Mouse (Mus musculus) small intestine, adult 2 months (tissue): ENCODE measurements at regions not wholly inside any gene's neighbourhood (a gene's known extent, or its start where the extent isn't known, plus 50 kb on each side); places are given as distances from the start of the nearest gene placed in this dataset.
A peak's percentile ranks its signal among the peaks of the same experiment; 100 is the strongest.

ENCODE experiments used
- H3K27ac ChIP-seq: fragments of 200-500 bp; 2 replicates; pipeline ENCODE4 v1.5.1; 2012; ENCODE audit warnings: low read depth, low read length, control low read depth, inconsistent platforms; ENCODE audit not compliant: insufficient read depth
- H3K27me3 ChIP-seq: fragments of 200-500 bp; 2 replicates; pipeline ENCODE4 v1.6.1; 2012; ENCODE audit warnings: mild to moderate bottlenecking, moderate library complexity, low read length, inconsistent platforms; ENCODE audit not compliant: control insufficient read depth, insufficient read depth
- H3K36me3 ChIP-seq: fragments of 200-500 bp; 2 replicates; pipeline ENCODE4 v1.6.1; 2012; ENCODE audit warnings: mild to moderate bottlenecking, low read length, control low read depth, inconsistent platforms; ENCODE audit not compliant: control insufficient read depth, insufficient read depth
- H3K4me1 ChIP-seq: fragments of 200-500 bp; 2 replicates; pipeline ENCODE4 v1.6.1; 2012; ENCODE audit warnings: low read length, inconsistent platforms, mixed read lengths; ENCODE audit not compliant: control insufficient read depth, insufficient read depth, insufficient read length
- H3K4me3 ChIP-seq: fragments of 200-500 bp; 2 replicates; pipeline ENCODE4 v1.5.1; 2012; ENCODE audit warnings: low read depth, mild to moderate bottlenecking, control low read depth, inconsistent platforms, low read length, moderate library complexity
- CTCF ChIP-seq: fragments of 200-500 bp; IDR thresholded peaks from 2 replicates; pipeline ENCODE4 v1.5.1; 2012; ENCODE audit warnings: low read depth, mild to moderate bottlenecking, control low read depth, inconsistent platforms, low read length, moderate library complexity, mixed read lengths; ENCODE audit not compliant: insufficient replicate concordance, insufficient read length; ENCODE audit errors: extremely low read depth
- POLR2A ChIP-seq: fragments of 200-500 bp; IDR thresholded peaks from 2 replicates; pipeline ENCODE4 v1.6.1; 2012; ENCODE audit warnings: low read depth, mild to moderate bottlenecking, control low read depth, inconsistent platforms, low read length, moderate library complexity
- WGBS: fragments of 180-500 bp; shearing (Covaris S2); methylation state at CpG from one replicate; pipeline ENCODE4 v1.1.7; 2018; 5-methylcytosine and 5-hydroxymethylcytosine counted together

DNA sequence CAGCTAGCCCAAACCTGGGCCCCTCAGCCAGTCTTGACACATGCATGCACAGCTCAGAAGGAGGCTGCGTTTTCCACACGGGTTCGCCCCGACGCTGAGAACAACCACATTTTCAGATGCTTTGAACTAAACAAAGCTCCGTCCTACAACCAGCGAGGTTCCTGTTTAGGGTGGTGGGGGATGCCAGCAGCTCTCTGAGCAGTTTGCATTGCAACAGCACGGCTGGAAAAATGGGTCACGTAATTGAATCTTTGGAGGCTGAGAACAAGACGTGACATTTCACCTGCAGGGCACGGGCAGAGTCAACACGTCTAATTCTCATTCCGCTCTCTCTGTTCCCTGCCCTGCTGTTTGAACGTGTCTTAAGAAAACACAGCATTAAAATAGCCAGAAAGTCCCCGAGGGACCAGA is 119.2 kb downstream of the Syk start:
- no peaks in the 10 kb centered on the region for H3K27me3 ChIP-seq
- no peak overlapping the region for H3K4me3 ChIP-seq
- no peak overlapping the region for H3K27ac ChIP-seq
- TF ChIP-seq CTCF (no peak), POLR2A (no peak)
- WGBS = 39% methylated on average over 15 of the region's 15 CpGs
- no peaks in the 10 kb centered on the region for H3K4me1 ChIP-seq
- H3K36me3 ChIP-seq = no peaks in the 10 kb centered on the region

DNA sequence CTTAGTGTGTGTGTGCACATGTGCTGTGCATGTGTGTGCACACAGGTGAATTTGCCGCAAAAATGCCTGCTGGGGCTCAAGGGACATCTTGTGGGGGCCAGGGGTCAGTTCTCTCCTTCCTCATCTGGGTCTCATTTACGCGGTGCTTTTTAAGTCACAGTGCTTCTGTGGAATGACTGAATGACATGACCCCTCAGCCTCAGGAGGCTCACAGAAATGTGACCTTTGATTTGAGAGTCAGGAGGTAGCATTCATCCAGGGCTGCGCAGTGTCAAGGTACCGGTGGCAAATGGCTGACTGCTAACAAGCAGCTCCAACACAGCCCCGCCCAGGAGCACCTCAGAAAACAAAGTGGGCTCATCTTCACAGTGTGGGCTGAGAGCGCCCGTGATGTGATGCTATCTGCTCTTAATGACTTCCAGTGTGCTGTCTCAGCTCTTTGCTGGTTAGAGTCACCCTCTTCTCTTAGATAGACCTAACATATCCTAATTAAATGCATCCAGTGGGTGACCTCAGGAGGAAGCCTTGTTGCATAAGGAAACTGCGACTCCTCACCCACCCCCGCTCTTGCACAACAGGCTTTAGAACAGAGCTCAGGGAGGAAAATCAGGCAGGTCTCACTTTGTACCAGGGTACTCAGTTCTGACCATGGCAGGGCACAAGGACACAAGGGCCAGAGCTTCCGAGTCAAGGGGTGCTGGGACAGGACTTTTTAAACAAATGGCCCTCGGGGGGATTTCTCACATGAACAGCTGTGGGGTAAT is 120.6 kb downstream of the Syk start:
- Histone ChIP-seq H3K27ac (no peak overlapping the region), H3K36me3 (no peaks in the 10 kb centered on the region), H3K27me3 (no peaks in the 10 kb centered on the region), H3K4me1 (no peaks in the 10 kb centered on the region), H3K4me3 (no peak overlapping the region)
- no peak for TF ChIP-seq POLR2A
- TF ChIP-seq CTCF = no peak
- 69% methylated on average over 12 of the region's 12 CpGs for WGBS

DNA sequence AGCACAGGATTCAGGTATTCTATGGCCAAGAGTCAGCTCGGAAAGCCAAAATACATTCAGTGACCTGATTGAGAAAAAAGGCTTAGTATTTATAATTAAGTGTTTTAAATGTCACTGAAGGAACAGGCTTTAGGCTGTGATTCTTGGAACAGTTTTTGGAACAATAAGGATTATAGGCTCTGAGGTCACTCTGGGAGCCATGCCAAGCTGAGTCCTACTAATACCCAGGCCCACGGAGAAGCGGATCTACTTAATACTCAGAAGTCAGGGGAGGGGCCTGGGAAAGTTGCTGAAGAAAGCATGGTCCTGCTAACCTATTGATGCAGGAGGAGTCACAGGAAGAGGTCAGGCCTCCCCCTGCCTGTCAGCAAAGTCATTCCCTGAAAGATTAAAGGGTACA is 121.7 kb downstream of the Syk start:
- H3K27ac ChIP-seq = no peak overlapping the region
- H3K4me3 ChIP-seq = no peak overlapping the region
- TF ChIP-seq CTCF = no peak
- TF ChIP-seq POLR2A = no peak
- 66% methylated on average over 3 of the region's 3 CpGs for WGBS
- H3K27me3 ChIP-seq = no peaks in the 10 kb centered on the region
- H3K4me1 ChIP-seq = no peaks in the 10 kb centered on the region
- H3K36me3 ChIP-seq = no peaks in the 10 kb centered on the region

DNA sequence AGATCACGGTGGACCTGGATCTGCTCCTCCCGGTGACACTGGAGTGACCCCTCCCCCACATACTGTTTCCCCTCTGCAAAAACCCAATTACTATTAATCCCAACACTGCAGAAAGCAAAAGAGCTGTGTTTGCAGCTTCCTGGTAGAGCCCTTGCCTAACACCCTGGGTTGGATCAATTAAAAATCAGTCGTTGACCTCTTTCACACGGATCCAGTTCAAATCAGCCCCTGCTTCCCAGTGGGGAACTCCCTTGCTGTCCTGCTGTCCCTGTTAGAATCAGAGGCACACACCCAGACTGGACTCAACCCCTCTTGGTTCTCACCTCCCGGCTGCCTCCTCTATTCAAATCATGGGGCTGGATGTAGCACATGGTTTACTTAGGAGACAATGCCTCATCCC is 126.6 kb downstream of the Syk start:
- Histone ChIP-seq H3K4me1 (peaks cover 2% of the 10 kb centered on the region; the same call in 1 of the 2 replicates), H3K4me3 (no peak overlapping the region), H3K27me3 (no peaks in the 10 kb centered on the region), H3K27ac (no peak overlapping the region), H3K36me3 (no peaks in the 10 kb centered on the region)
- TF ChIP-seq POLR2A (no peak), CTCF (no peak)
- 57% methylated on average over 5 of the region's 5 CpGs for WGBS

DNA sequence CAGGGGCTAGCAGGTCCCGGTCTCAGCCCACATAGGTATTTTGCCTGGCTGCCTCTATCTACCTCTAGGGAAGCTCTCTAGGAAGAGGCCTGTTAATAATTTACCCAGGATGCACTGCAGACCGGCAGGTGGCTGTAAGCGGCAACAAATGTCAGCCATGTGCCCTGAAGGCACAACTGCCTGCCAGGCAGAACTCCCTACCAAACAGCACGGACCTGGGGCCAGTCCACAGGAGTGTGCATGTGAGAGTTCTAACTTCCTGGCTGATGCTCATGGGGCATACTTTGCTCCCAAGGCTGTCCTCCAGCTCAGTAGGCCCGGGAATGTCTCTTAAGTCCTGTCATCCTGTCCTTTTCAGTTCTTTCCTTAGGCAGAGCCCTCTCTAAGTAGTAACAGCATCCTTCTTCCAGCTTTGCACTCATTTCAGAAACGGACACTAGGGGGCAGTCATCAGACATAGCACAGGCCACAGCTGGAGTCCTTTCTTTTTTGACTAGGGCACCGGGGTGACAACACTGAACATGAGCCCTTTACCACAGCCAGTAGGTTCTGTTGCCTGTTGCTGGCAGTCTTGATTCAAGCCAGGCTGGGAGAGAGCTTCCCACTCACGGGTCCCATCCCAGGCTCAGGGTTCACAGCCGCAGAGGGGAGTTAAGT is 128.9 kb downstream of the Syk start:
- Histone ChIP-seq H3K4me3 (no peak overlapping the region), H3K27ac (no peak overlapping the region), H3K4me1 (peaks cover 2% of the 10 kb centered on the region; the same call in 1 of the 2 replicates), H3K36me3 (no peaks in the 10 kb centered on the region), H3K27me3 (no peaks in the 10 kb centered on the region)
- TF ChIP-seq CTCF (peak; percentile 77; the same call in 1 of the 2 replicates), POLR2A (no peak)
- WGBS = 20% methylated on average over 9 of the region's 9 CpGs

DNA sequence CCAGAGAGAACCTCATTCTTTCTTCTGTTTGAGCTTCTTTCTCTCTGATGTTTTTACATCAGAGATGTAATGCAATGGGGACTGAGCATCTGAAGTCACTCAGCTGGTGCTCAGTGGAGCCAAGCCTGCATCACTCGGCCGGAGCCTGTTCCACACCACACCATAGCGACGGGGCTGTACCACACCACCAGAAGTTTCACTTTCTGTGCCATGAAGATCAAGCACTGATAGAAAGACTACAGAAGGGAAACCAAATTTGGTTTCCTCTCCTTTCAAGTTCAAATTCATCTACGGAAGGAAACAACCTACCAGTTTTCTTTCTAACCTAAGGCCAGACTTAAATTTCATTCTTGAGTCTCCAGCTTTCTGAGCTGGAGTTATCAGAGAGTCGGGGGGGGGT is 138.5 kb downstream of the Syk start:
- no peaks in the 10 kb centered on the region for H3K36me3 ChIP-seq
- H3K4me3 ChIP-seq = no peak overlapping the region
- H3K4me1 ChIP-seq = no peaks in the 10 kb centered on the region
- H3K27me3 ChIP-seq = no peaks in the 10 kb centered on the region
- WGBS = 79% methylated on average over 6 of the region's 6 CpGs
- no peak overlapping the region for H3K27ac ChIP-seq
- TF ChIP-seq POLR2A (no peak), CTCF (no peak)

DNA sequence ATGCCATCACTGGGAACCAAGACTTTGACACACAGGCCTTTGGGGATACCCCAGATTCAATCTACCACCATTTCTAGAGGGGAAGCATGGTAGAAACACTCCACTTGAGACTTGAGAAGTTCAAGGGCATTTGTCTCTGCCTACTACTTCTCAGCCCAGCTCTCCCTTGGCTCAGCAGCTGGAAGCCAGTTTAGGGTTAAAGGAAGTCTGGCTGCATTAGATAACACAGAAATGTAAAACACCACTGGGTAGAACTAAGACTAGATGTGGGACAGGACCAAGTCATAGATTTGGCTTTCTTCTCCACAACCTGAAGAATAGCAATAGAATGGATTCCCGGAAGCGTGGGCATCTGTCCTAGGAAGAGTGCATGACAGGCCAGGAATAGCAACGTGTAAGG is 139.7 kb downstream of the Syk start:
- H3K27me3 ChIP-seq = no peaks in the 10 kb centered on the region
- no peak for TF ChIP-seq CTCF
- no peak for TF ChIP-seq POLR2A
- H3K27ac ChIP-seq = no peak overlapping the region
- H3K36me3 ChIP-seq = no peaks in the 10 kb centered on the region
- 75% methylated on average over 3 of the region's 3 CpGs for WGBS
- H3K4me3 ChIP-seq = no peak overlapping the region
- no peaks in the 10 kb centered on the region for H3K4me1 ChIP-seq
